Mouse (Mus musculus) liver, postnatal 0 days (tissue): ENCODE results near the gene Yipf2.

Source experiments
- CTCF ChIP-seq: sonication (generic); IDR thresholded peaks from 2 replicates; pipeline ENCODE4 v1.5.1; 2016; ENCODE audit warnings: antibody characterized with exemption, low read depth
- EP300 ChIP-seq: IDR thresholded peaks from 2 replicates; pipeline ENCODE4 v1.6.1; 2016; ENCODE audit warnings: antibody characterized with exemption, low read depth, mild to moderate bottlenecking

DNA sequence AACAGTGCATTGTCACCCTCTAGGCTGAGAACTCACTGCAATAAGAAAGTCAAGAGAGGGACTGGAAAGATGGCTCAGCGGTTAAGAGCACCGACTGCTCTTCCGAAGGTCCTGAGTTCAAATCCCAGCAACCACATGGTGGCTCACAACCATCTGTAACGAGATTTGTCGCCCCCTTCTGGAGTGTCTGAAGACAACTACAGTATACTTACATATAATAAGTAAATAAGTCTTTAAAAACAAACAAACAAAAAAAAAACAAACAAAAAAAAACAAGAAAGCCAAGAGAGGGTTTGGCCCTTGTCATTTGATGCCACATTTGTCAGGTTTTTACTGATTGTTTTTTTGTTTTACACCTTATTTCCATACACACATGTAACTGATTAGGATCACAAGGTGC lies 11.5 kb upstream of the Yipf2 start:
- no peak for TF ChIP-seq EP300
- 0 out of 2 replicates have a peak, but pooled peaks have one; percentile 15 for TF ChIP-seq CTCF
